Mouse (Mus musculus) megakaryocyte, embryonic 14.5 days (primary cell): Measurements from ENCODE around the gene Kcnj9. TPM values are rescaled to one million over a fixed set of nuclear protein-coding genes. Genes with fewer than 3 reads are reported as not detected.

Experiments used
- H3K27me3 ChIP-seq: replicated peaks from 2 replicates; pipeline ENCODE3; 2012; ENCODE audit warnings: inconsistent platforms
- H3K36me3 ChIP-seq: replicated peaks from 2 replicates; pipeline ENCODE3; 2012; ENCODE audit warnings: low read length, inconsistent platforms, mixed read lengths
- H3K4me1 ChIP-seq: 2 replicates; pipeline ENCODE4 v1.6.1; 2012; ENCODE audit warnings: inconsistent platforms
- H3K4me3 ChIP-seq: replicated peaks from 2 replicates; pipeline ENCODE3; 2012; ENCODE audit warnings: moderate library complexity, mild to moderate bottlenecking, inconsistent platforms
- H3K9me3 ChIP-seq: 2 replicates; pipeline ENCODE4 v1.6.1; 2012; ENCODE audit warnings: inconsistent platforms
- FLI1 ChIP-seq: IDR thresholded peaks from 2 replicates; pipeline ENCODE4 v1.6.1; 2012; ENCODE audit warnings: low read length, inconsistent platforms, mixed read lengths
- GATA1 ChIP-seq: IDR thresholded peaks from 3 replicates; pipeline ENCODE4 v1.6.1; 2012; ENCODE audit warnings: mixed read lengths, low read length, inconsistent platforms, borderline replicate concordance
- polyA plus RNA-seq: library from polyadenylated mRNA; stranded (reverse); fragments of >175 nt; gene quantifications from 2 replicates; pipeline ENCODE4 v1.2.3, GENCODE M21; 2012; ENCODE audit warnings: low replicate concordance; ENCODE audit not compliant: insufficient read depth

Kcnj9 gene
- polyA plus RNA-seq, 1 experiment, result 0.13 TPM

DNA sequence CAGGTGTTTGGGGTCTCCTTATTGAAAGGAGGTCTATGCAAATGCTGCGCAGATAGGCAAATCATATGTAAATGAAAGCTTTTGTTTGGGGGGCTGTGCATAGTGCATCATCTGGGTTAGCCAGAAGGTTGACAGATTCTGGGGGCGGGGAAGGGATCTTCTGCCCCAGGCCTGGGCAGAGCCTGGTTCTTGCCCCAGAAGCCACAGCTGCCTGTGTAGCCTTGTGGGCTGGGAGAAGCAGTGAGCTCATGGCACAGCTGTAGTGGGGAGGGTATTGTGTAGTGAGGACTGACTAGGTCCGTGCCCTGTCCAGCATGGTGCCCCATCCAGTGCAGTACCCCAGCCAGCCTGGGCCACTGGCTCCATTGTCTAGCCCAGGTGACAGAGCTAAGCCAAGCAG is 14.2 kb downstream of the Kcnj9 start:
- TF ChIP-seq FLI1 (no peak), GATA1 (no peak)
- H3K36me3 ChIP-seq, result peaks cover 39% of the 10 kb centered on the region
- peak overlapping the region; percentile 38 for H3K4me3 ChIP-seq
- no peaks in the 10 kb centered on the region for H3K9me3 ChIP-seq
- peaks cover 10% of the 10 kb centered on the region for H3K27me3 ChIP-seq
- H3K4me1 ChIP-seq, result peaks cover 49% of the 10 kb centered on the region

DNA sequence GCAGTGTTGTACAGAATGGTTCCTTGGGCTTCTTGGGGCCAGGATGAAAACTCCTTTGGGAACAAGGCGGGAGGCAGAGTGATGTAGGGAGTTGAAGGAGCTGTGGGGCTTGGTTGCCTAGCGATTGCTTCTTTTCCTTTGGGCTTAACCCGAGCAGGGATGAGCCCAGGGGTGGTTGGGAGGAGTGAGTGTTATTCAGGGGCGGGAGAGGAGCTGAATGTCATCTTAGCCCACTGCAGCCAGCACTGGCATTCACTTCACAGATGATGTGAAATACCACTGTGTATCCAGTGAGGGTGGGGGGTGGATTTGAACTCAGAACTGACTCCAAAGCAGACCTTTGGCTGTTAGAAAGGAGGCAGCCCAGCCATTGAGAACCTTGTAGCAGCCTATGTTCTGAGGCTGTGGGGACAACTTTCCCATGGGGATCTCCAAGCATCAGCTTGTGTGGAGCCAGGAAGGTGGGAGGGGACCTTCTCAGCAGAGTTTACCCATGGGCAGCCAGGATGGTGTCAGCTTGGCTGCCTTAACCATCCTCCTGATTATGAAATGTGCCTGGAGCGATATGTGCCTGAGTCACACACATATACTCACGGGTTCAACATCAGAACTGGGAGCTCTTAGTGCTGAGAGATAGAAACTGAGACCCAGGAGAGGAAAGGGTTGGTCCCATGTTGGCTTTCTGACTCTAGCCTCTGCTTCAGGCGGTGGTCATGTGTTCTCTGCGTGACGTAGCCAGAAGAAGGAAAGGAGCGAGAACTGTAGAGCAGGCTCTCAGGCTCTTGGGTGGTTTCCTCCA is 15.3 kb downstream of the Kcnj9 start:
- peak overlapping the region; percentile 65 for H3K4me3 ChIP-seq
- H3K4me1 ChIP-seq, result peaks cover 56% of the 10 kb centered on the region
- TF ChIP-seq FLI1 (no peak), GATA1 (no peak)

GRCm38 (mm10) chr1:172312768-172313561 is 16.2 kb downstream of the Kcnj9 start:
- Histone ChIP-seq H3K36me3 (peaks cover 20% of the 10 kb centered on the region), H3K4me3 (peak overlapping the region; percentile 99), H3K27me3 (peaks cover 13% of the 10 kb centered on the region), H3K9me3 (no peaks in the 10 kb centered on the region), H3K4me1 (peaks cover 56% of the 10 kb centered on the region)
- TF ChIP-seq FLI1 (no peak), GATA1 (no peak)

More for the DNA sequence above, 15.3 kb downstream of the Kcnj9 start:
- Histone ChIP-seq H3K27me3 (peaks cover 10% of the 10 kb centered on the region), H3K36me3 (peaks cover 29% of the 10 kb centered on the region), H3K9me3 (no peaks in the 10 kb centered on the region)

- Histone ChIP-seq H3K36me3 (peaks cover 12% of the 10 kb centered on the region), H3K4me3 (peak overlapping the region; percentile 99), H3K4me1 (peaks cover 58% of the 10 kb centered on the region), H3K9me3 (no peaks in the 10 kb centered on the region), H3K27me3 (peaks cover 17% of the 10 kb centered on the region)
- TF ChIP-seq FLI1 (no peak), GATA1 (no peak)
These were observed 17.0 kb downstream of the Kcnj9 start for GRCm38 (mm10) chr1:172311921-172312767.

DNA sequence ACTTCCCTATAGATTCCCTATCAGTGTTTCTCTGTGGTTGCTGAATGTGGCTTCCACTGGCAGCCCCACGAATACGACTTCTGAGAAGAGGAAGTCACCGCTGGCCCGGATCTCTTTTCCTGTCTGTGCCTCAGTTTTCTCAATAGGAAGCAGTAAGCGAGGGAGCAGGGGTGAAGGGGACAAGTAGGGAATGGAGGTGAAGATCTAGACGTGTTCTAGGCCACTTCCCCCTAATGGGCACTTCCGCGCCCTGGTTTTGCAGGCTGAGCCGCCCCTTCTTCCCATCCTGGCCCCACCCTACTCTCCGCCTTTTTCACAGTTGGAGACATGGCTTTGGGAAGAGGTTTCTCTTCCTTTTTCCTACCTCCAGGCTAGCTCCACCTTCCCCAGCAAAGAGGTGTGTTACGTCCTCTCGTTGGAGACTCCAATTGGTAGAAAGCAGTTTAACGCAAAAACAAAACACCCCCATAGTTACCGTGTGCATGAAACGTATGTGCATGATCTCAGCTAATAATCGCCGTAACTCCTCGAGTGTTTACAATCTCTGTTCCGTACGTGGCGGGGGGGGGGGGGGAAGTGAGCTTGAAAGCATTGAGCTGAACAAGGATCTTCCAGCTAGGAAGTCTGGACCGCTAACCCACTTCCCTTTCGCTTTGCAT is 17.7 kb downstream of the Kcnj9 start:
- Histone ChIP-seq H3K4me3 (peak overlapping the region; percentile 99), H3K36me3 (peaks cover 6% of the 10 kb centered on the region), H3K27me3 (peaks cover 19% of the 10 kb centered on the region), H3K9me3 (no peaks in the 10 kb centered on the region), H3K4me1 (peaks cover 66% of the 10 kb centered on the region)
- no peak for TF ChIP-seq GATA1
- TF ChIP-seq FLI1, result no peak

DNA sequence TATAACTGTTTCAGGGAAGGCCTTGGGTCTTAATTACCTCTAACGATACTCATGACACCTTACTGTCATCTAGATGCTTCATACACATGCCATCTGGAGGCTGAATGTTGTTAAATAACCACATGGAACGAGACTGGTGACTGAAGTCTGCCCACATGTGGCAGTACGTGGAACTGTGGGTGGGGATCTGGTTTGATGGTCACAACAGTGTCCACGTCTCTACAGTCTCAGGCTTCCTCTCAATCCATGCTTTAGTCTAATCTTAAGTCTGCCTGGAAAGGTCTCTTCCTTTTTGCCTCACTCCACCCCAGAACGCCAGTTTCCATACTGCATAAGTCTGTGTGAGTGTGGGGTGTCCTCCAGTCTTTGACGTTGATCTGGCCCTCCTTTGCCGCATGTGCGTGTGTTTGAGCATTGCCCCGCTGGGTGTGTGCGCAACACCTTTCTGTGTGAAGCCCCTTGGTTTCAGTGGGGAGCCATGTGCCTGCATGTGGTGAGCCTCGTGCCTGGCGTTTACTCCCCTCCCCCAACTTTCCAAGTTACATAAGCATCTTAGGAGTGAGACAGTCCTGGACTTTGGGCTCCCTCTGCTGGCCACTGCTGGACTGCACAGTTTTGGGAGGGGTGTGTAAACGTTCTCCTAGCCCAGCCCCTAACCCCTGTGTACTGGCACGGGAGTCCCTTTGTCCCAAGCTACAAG is 19.3 kb downstream of the Kcnj9 start:
- no peaks in the 10 kb centered on the region for H3K36me3 ChIP-seq

GRCm38 (mm10) chr1:172308409-172308808 is 20.7 kb downstream of the Kcnj9 start:
- TF ChIP-seq GATA1 (no peak), FLI1 (no peak)
- Histone ChIP-seq H3K4me3 (no peak overlapping the region), H3K9me3 (no peaks in the 10 kb centered on the region), H3K36me3 (no peaks in the 10 kb centered on the region), H3K4me1 (peaks cover 75% of the 10 kb centered on the region), H3K27me3 (peaks cover 20% of the 10 kb centered on the region)

More for the DNA sequence above, 19.3 kb downstream of the Kcnj9 start:
- no peak for TF ChIP-seq GATA1
- TF ChIP-seq FLI1, result no peak
- Histone ChIP-seq H3K4me3 (peak overlapping the region; percentile 93), H3K4me1 (peaks cover 72% of the 10 kb centered on the region), H3K27me3 (peaks cover 16% of the 10 kb centered on the region), H3K9me3 (no peaks in the 10 kb centered on the region)

DNA sequence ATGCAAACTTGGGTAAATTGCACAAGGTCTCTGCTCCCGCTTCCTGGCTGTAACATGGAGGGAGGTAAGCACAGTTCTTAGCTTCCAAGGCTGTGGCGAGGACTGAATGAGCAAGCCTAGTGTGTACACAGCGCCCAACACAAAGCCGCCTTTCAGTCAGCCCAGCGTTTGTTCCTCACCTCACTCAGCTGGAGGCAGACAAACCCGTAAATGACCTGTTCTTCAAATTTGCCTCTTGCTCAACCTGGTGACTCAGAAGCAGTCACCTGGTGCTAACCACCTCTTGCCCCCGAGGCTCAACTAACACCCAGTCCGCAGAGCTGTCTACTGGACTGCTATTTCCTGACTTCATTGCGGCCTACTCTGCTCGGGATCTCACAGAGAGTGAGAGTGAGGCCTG is 21.2 kb downstream of the Kcnj9 start:
- Histone ChIP-seq H3K9me3 (no peaks in the 10 kb centered on the region), H3K4me3 (no peak overlapping the region), H3K36me3 (no peaks in the 10 kb centered on the region), H3K27me3 (peaks cover 24% of the 10 kb centered on the region), H3K4me1 (peaks cover 75% of the 10 kb centered on the region)
- TF ChIP-seq FLI1 (no peak), GATA1 (no peak)

DNA sequence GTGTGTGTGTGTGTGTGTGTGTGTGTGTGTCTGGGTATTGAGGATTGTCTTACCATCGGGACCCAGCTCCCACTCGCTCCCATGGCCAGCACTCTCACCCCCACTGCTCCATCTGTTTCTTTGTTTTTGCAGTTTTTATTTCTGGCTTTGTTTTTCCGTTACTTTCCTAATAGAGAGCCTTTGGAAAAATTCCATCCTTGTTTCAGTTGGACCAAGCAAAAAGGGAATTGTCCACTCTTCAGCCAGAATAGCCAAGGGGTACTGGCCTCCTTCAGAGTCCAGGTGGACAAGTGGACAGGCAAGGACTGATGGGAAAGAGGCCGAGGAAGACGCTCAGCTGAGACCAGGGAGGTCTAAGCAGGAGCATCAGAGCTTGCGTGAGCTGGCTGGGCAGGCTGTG is 22.2 kb downstream of the Kcnj9 start:
- H3K4me1 ChIP-seq, result peaks cover 76% of the 10 kb centered on the region
- H3K9me3 ChIP-seq, result no peaks in the 10 kb centered on the region
- peak overlapping the region; percentile 50 for H3K4me3 ChIP-seq
- peaks cover 32% of the 10 kb centered on the region for H3K27me3 ChIP-seq
- H3K36me3 ChIP-seq, result no peaks in the 10 kb centered on the region
- TF ChIP-seq GATA1 (no peak), FLI1 (no peak)
